Mouse (Mus musculus) testis, adult 2 months (tissue): Measurements from ENCODE around the gene Snrk. TPM values are rescaled to one million over a fixed set of nuclear protein-coding genes. Genes with fewer than 3 reads are reported as not detected.

Source experiments
- H3K27ac ChIP-seq: fragments of 200-500 bp; 2 replicates; pipeline ENCODE4 v1.5.1; 2012; ENCODE audit warnings: low read depth, low read length; ENCODE audit not compliant: control insufficient read depth, insufficient read depth
- H3K27me3 ChIP-seq: fragments of 200-500 bp; 2 replicates; pipeline ENCODE4 v1.6.1; 2012; ENCODE audit warnings: mild to moderate bottlenecking, low read length, moderate library complexity; ENCODE audit not compliant: control insufficient read depth, insufficient read depth
- H3K36me3 ChIP-seq: fragments of 200-500 bp; 2 replicates; pipeline ENCODE4 v1.6.1; 2012; ENCODE audit warnings: mild to moderate bottlenecking, low read length; ENCODE audit not compliant: control insufficient read depth, insufficient read depth
- H3K4me1 ChIP-seq: fragments of 200-500 bp; 2 replicates; pipeline ENCODE4 v1.6.1; 2012; ENCODE audit warnings: low read length; ENCODE audit not compliant: control insufficient read depth, insufficient read depth
- H3K4me3 ChIP-seq: fragments of 200-500 bp; 2 replicates; pipeline ENCODE4 v1.5.1; 2012; ENCODE audit warnings: low read depth, mild to moderate bottlenecking, low read length, moderate library complexity, mixed read lengths; ENCODE audit not compliant: control insufficient read depth
- CTCF ChIP-seq: fragments of 200-500 bp; IDR thresholded peaks from 2 replicates; pipeline ENCODE4 v1.5.1; 2012; ENCODE audit warnings: low read depth, mild to moderate bottlenecking, inconsistent platforms, low read length, moderate library complexity; ENCODE audit not compliant: control insufficient read depth, insufficient read depth, insufficient replicate concordance
- POLR2A ChIP-seq: fragments of 200-500 bp; IDR thresholded peaks from 2 replicates; pipeline ENCODE4 v1.6.1; 2012; ENCODE audit warnings: low read depth, mild to moderate bottlenecking, inconsistent platforms, low read length, moderate library complexity; ENCODE audit not compliant: control insufficient read depth
- polyA plus RNA-seq: library from polyadenylated mRNA; depleted of rRNA; stranded (reverse); fragments of >200 nt; gene quantifications from 2 replicates; pipeline ENCODE4 v1.2.3, GENCODE M21; 2012

Gene Snrk
- polyA plus RNA-seq, 1 experiment, result 18.7 TPM

DNA sequence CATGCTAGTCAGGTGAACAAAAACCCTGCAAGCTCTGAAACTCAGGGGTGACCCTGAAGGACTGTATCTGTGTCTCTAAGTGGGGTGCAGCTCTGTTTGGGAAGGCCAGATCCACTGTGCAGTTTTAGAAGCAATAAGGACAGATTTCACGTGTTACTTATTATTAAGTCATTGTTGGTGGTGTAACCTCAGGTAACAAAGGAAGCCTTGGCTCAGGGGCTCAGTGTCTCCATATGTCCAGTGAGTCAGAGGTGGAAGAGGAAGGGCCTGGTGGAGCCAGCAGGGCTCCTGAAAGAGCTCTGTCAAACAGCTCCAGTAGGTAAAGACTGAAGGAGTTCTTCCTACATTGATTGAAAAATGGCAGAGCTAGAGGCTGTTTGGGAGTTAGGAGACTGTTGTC lies 22.9 kb upstream of the Snrk start:
- TF ChIP-seq POLR2A (no peak), CTCF (no peak)

DNA sequence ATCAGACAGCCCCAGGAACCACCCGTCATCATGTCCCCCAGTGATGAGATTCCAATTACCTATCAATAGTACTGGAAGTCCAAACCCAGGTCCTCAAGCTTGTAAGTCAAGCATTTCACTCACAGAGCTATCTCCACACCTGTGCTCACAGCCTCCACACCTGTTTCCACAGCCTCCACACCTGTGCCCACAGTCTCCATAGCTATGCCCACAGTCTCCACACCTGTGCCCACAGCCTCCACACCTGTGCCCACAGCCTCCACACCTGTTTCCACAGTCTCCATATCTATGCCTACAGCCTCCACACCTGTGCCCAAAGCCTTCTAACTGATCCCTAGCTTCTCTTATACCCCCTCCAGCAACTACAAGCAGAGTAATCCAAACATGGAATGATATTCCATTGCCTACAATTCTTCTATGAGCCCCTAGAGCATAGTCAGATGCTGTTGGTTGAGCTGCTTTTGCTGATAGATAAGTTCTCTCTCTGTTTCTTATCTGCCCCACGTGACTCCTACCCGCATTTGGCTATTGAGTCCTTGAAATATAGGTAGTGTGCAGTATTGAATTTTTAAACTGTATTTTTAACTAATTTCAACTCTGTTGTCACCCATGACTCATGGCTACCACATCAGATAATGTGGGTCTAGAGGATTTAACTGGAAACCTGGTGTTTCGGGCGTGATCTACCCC lies 20.1 kb upstream of the Snrk start:
- no peaks in the 10 kb centered on the region for H3K27me3 ChIP-seq
- TF ChIP-seq CTCF (no peak), POLR2A (no peak)
- no peak overlapping the region for H3K27ac ChIP-seq
- H3K36me3 ChIP-seq, result no peaks in the 10 kb centered on the region
- H3K4me1 ChIP-seq, result 0 out of 2 replicates have a peak, but pooled peaks cover under 1% of the 10 kb centered on the region
- H3K4me3 ChIP-seq, result no peak overlapping the region

More for the DNA sequence above, 22.9 kb upstream of the Snrk start:
- Histone ChIP-seq H3K4me3 (no peak overlapping the region), H3K27ac (no peak overlapping the region), H3K4me1 (peaks cover 2% of the 10 kb centered on the region; the same call in 1 of the 2 replicates), H3K27me3 (no peaks in the 10 kb centered on the region), H3K36me3 (no peaks in the 10 kb centered on the region)

DNA sequence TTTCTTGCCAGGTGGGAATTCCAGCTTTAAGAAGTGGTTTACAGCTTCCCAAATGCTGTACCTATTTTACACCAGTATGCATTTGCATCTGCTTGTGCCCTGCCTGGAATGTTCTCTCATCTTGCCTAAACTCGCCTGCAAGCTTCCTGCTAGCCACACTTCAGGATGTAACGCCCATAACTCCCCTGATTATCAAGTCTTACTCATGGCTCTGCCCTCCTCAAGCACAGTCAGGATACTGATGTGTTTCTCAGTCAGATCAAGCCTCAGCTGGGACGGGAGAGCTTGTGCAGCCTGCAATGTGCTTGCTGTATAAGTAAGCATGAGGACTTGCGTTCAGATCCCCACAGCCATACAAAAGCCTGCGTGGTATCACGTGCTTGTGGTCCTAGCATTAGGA lies 19.5 kb upstream of the Snrk start:
- no peaks in the 10 kb centered on the region for H3K27me3 ChIP-seq
- TF ChIP-seq POLR2A, result no peak
- H3K4me1 ChIP-seq, result no peaks in the 10 kb centered on the region
- no peak overlapping the region for H3K4me3 ChIP-seq
- H3K36me3 ChIP-seq, result no peaks in the 10 kb centered on the region
- H3K27ac ChIP-seq, result no peak overlapping the region

DNA sequence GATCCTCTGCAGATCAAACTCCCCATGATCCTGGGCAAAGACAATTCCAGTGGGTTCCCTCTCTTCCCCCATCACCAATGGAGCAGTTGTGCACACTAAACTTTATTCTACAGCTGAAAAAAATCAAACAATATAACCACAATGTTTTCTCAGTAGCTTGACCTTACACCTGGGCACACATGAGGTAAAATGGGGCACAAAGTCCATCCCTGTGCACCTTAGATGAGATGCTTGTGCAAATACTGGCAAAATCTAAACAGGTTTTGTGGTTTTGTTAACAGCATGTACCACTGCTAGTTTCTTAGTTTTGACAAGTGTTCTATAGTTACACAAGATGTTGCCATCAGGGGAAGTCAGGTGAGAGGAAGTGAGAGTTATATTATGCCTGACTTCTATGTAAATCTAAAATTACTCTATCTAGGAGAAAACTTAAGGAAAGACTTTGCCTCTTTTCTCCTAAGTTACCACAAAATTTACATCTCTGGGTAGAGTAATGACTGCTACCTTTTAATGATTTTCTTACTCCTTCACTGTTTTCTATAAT lies 16.4 kb upstream of the Snrk start:
- H3K27ac ChIP-seq, result no peak overlapping the region
- no peaks in the 10 kb centered on the region for H3K4me1 ChIP-seq
- no peak overlapping the region for H3K4me3 ChIP-seq
- no peaks in the 10 kb centered on the region for H3K27me3 ChIP-seq
- TF ChIP-seq CTCF (no peak), POLR2A (no peak)
- H3K36me3 ChIP-seq, result no peaks in the 10 kb centered on the region

DNA sequence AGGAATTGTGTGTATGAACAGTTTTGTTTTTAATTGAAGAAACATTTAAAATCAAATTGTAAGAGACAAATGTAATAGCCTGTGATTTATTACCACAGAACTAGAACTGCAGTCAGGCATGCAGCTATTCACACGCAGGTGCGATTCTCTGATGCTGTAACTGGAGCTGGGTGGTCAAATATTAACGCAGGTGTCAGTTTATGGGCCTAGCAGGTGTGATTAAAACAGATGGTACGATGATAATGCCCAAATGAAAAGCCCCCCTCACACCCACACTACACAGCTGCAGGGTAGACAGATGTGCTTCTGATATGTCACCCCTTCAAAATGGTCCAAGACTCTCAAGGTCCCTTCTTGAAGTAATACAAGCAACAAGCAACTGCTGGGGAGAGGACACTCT lies 15.9 kb upstream of the Snrk start:
- Histone ChIP-seq H3K36me3 (no peaks in the 10 kb centered on the region), H3K27me3 (no peaks in the 10 kb centered on the region), H3K4me3 (no peak overlapping the region), H3K27ac (no peak overlapping the region), H3K4me1 (no peaks in the 10 kb centered on the region)
- TF ChIP-seq CTCF (no peak), POLR2A (no peak)

DNA sequence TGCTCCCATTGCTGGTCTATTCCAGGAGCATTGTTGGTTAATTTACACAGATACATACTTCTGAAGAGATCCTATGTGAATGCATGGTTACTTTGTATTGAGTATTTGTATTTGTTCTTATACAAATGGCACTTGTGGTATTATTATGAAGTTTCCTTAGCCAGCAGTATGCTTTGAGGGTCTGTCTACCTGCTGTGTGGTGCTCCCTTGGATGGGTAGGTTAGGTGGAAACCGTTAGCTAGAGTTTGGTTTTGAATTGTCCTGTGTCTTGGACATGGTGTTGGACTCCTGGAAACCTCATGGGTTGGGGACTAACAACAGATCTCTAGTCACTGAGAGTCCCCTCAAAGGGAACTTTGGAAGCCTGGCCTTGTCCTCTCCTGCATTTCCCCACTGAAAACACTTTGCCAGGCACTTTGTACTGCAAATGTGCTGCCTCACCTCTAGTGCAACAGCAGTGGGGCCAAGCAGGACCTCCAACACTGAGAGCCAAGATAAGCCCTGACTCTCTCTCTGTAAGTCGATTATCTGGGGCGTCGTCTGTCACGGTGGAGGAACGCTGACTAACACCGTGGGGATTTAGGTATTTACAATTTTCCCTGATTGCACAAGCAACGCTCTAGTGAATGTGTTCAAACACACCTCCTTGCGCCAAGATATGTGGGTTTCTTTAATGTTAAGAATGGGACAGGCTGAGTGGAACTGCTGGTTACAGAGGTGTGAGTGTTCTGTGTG lies 13.3 kb upstream of the Snrk start:
- no peak for TF ChIP-seq POLR2A
- no peak overlapping the region for H3K27ac ChIP-seq
- no peaks in the 10 kb centered on the region for H3K4me1 ChIP-seq
- H3K4me3 ChIP-seq, result no peak overlapping the region
- no peaks in the 10 kb centered on the region for H3K27me3 ChIP-seq
- H3K36me3 ChIP-seq, result no peaks in the 10 kb centered on the region

DNA sequence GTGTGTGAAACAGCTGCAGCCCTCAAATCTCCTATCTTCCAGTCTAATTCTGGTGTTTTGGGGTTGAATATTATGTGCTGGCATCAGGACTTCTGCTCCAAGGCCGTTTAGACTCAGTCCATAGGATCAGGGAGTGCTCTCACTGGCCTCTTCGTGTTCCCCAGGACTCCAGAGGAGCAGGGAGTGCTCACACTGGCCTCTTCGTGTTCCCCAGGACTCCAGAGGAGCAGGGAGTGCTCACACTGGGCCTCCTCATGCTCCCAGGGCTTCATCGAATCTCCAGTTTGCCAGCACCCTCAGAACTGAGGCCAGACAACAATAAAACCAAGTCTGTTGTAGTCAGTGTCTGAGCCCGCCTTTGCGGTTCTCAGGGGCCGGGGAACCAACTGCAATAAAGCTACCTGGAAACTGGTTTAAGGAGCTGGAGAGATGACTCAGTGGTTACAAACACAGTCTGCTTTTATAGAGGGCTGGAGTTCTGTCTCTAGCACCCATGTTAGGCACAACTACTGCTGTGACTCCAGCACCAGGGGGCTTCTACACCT lies 12.7 kb upstream of the Snrk start:
- H3K4me1 ChIP-seq, result no peaks in the 10 kb centered on the region
- H3K27ac ChIP-seq, result no peak overlapping the region
- no peaks in the 10 kb centered on the region for H3K27me3 ChIP-seq
- no peaks in the 10 kb centered on the region for H3K36me3 ChIP-seq
- no peak overlapping the region for H3K4me3 ChIP-seq
- TF ChIP-seq CTCF, result no peak
- no peak for TF ChIP-seq POLR2A
